Mouse (Mus musculus): ENCODE data around the gene Zbtb1.

GRCm38 (mm10) chr12:76444359-76444772 is 74.3 kb downstream of the Zbtb1 start:
- no peak for TF ChIP-seq CTCF (IDR thresholded peaks at IDR 0.05; ENCODE audit: control insufficient read depth, insufficient read depth, low read length)
- TF ChIP-seq POLR2A (IDR thresholded peaks at IDR 0.05; ENCODE audit: borderline replicate concordance, control insufficient read depth, low read depth, low read length) = no peak
